Mouse (Mus musculus) olfactory bulb, adult 2 months (tissue): ENCODE results near the gene Tenm4.

Experiments used
- CTCF ChIP-seq: fragments of 200-500 bp; IDR thresholded peaks from 2 replicates; pipeline ENCODE4 v1.5.1; 2012; ENCODE audit warnings: low read depth, mild to moderate bottlenecking, low read length, moderate library complexity; ENCODE audit not compliant: insufficient read depth
- POLR2A ChIP-seq: fragments of 200-500 bp; IDR thresholded peaks from 2 replicates; pipeline ENCODE4 v1.6.1; 2012; ENCODE audit warnings: mild to moderate bottlenecking, low read depth, low read length, moderate library complexity; ENCODE audit not compliant: insufficient read depth

GRCm38 (mm10) chr7:96265941-96266340 is 94.9 kb downstream of the Tenm4 start:
- no peak for TF ChIP-seq CTCF
- no peak for TF ChIP-seq POLR2A
